ENCODE assay signal across 1 mouse cellular context in the genomic region with DNA sequence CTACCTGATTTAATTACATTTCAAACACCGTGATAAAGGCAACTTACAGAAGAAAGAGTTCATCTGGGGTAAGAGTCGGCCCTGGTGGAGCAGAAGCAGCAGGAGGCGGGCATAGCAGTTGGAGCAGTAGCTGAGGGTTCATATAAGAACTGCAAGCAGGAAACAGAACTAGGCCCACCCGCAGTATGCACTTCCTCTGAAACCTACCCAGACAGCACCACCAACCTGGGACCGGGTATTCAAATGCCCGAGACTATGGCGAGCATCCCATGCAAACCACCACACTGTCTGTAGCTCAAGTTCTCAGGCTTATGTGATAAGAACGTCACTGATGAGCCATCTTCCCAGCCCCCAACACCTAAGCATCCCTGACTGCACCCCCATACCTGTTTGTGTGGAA.
TF ChIP-seq lines count a peak whose summit lies in the region.

No protein-coding gene starts in this region.

TF ChIP-seq in CH12.LX, 34 proteins besides CTCF, POLR2A, EP300 and RAD21 (continued from another document):
- TF ChIP-seq PAX5 (IDR thresholded peaks at IDR 0.05; ENCODE audit: low read length) = no peak
- TF ChIP-seq MAX (IDR thresholded peaks at IDR 0.05; ENCODE audit: low read length) = no peak
- no peak for TF ChIP-seq POLR2AphosphoS2 (IDR thresholded peaks at IDR 0.05; ENCODE audit: low read depth, low read length)
